Mouse (Mus musculus): ENCODE measurements around the gene Nbas. TPM values are rescaled to one million over a fixed set of nuclear protein-coding genes. Genes with fewer than 3 reads are reported as not detected.

Gene Nbas
- polyA plus RNA-seq, 1 experiment = 27.7 TPM

GRCm38 (mm10) chr12:13575158-13575557 is 306.2 kb downstream of the Nbas start:
- TF ChIP-seq CTCF (IDR thresholded peaks at IDR 0.05; ENCODE audit: borderline replicate concordance, insufficient read depth, low read length) (no peak), POLR2A (IDR thresholded peaks at IDR 0.05; ENCODE audit: low read depth, low read length) (no peak)
- Histone ChIP-seq H3K4me1 (ENCODE audit: control insufficient read depth, insufficient read depth, low read length) (peaks cover 8% of the 10 kb centered on the region; the same call in 1 of the 2 replicates), H3K4me3 (ENCODE audit: insufficient read depth, low read length) (no peak overlapping the region), H3K27ac (ENCODE audit: insufficient read depth, low read length) (no peak overlapping the region)

- TF ChIP-seq CTCF (IDR thresholded peaks at IDR 0.05; ENCODE audit: borderline replicate concordance, insufficient read depth, low read length) = no peak
- Histone ChIP-seq H3K4me3 (ENCODE audit: insufficient read depth, low read length) (no peak overlapping the region), H3K27ac (ENCODE audit: insufficient read depth, low read length) (peak overlapping the region; percentile 21; the same call in 1 of the 2 replicates), H3K4me1 (ENCODE audit: control insufficient read depth, insufficient read depth, low read length) (peaks cover 8% of the 10 kb centered on the region; the same call in 1 of the 2 replicates)
Observed at GRCm38 (mm10) chr12:13575605-13576600, 307.0 kb downstream of the Nbas start.

GRCm38 (mm10) chr12:13576761-13577160 is 307.8 kb downstream of the Nbas start:
- TF ChIP-seq CTCF (IDR thresholded peaks at IDR 0.05; ENCODE audit: borderline replicate concordance, insufficient read depth, low read length) (no peak), POLR2A (IDR thresholded peaks at IDR 0.05; ENCODE audit: low read depth, low read length) (no peak)
- H3K4me1 ChIP-seq (ENCODE audit: control insufficient read depth, insufficient read depth, low read length) = peaks cover 8% of the 10 kb centered on the region; the same call in 1 of the 2 replicates
- no peak overlapping the region for H3K4me3 ChIP-seq (ENCODE audit: insufficient read depth, low read length)
- H3K27ac ChIP-seq (ENCODE audit: insufficient read depth, low read length) = no peak overlapping the region

- peaks cover 1% of the 10 kb centered on the region; the same call in 1 of the 2 replicates for H3K4me1 ChIP-seq (ENCODE audit: control insufficient read depth, insufficient read depth, low read length)
- TF ChIP-seq CTCF (IDR thresholded peaks at IDR 0.05; ENCODE audit: borderline replicate concordance, insufficient read depth, low read length) = no peak
- no peak for TF ChIP-seq POLR2A (IDR thresholded peaks at IDR 0.05; ENCODE audit: low read depth, low read length)
Observed at GRCm38 (mm10) chr12:13580796-13581195, 311.9 kb downstream of the Nbas start.

DNA sequence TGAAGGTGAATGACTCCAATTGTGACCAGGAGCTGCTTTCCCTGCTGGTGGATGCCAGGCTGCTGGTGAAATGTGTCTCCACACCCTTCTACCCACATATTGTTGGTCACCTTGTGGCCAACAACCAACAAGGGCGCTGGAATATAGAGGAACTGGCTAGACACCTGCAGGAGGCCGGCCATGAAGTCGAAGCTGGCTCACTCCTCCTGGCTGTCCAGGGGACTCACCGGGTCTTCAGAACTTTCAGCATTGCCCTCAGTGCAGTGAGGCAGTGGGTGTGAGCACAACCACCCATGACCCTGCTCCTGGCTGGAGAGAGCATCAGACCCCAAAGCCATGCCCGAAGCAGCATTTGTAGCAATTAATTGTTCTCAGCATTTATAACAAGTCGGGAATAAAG is 314.5 kb downstream of the Nbas start:
- no peak for TF ChIP-seq CTCF (IDR thresholded peaks at IDR 0.05; ENCODE audit: borderline replicate concordance, insufficient read depth, low read length)
- no peak for TF ChIP-seq POLR2A (IDR thresholded peaks at IDR 0.05; ENCODE audit: low read depth, low read length)
- Histone ChIP-seq H3K4me1 (ENCODE audit: control insufficient read depth, insufficient read depth, low read length) (no peaks in the 10 kb centered on the region), H3K4me3 (ENCODE audit: insufficient read depth, low read length) (no peak overlapping the region), H3K27ac (ENCODE audit: insufficient read depth, low read length) (no peak overlapping the region)

More at GRCm38 (mm10) chr12:13580796-13581195, 311.9 kb downstream of the Nbas start:
- Histone ChIP-seq H3K4me3 (ENCODE audit: insufficient read depth, low read length) (no peak overlapping the region), H3K27ac (ENCODE audit: insufficient read depth, low read length) (no peak overlapping the region)

DNA sequence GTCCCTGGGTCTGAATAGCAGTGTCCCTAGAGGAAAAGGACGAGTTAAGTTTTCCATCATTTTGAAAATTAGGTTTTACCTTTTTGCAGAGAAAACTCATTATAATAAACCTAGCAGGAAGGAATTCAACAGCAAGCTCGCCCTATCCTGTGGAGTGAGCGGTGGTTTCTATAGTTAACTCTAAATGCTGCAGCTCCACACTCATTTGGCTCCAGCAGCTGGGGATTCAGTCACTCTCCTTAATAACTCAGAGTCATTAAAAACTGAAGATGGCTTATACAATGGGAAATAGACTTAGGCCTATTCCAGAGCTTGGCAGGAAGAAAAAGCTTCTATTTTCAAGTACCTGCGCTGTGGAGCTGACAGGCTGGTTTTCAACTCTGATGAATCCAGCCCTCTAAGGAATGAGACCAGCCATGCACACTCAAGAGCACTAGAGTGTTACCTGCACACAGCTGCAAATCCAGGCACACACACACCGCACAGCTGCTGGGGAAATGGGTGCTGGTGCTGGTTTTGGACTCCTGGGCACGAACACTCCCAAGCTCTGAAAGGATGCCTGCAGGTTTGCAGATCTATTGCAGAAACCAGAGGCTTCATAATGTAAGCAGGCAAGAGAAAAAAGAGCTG is 316.7 kb downstream of the Nbas start:
- H3K4me3 ChIP-seq (ENCODE audit: insufficient read depth, low read length) = no peak overlapping the region
- TF ChIP-seq CTCF (IDR thresholded peaks at IDR 0.05; ENCODE audit: borderline replicate concordance, insufficient read depth, low read length) = no peak
- no peak for TF ChIP-seq POLR2A (IDR thresholded peaks at IDR 0.05; ENCODE audit: low read depth, low read length)
- H3K27ac ChIP-seq (ENCODE audit: insufficient read depth, low read length) = no peak overlapping the region
- H3K4me1 ChIP-seq (ENCODE audit: control insufficient read depth, insufficient read depth, low read length) = no peaks in the 10 kb centered on the region

DNA sequence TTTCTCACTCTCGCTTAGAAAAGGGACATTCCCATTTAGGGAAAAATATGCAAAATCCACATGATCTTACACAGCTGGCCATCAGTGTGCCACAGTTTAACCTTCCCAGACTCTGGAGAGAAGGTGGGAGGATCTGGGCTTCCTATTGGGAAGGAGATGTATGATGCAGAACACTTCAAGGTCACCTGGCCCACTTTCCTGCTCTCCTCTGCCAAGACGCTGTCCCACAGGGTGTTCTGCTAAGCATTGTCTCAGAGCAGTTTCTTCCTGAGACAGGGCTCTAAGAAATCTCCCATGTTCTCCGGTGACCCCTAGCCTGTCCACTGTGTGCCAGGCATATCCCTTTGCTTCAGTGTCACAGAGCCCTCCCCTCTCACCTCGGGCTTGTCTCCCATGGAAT is 318.7 kb downstream of the Nbas start:
- H3K4me3 ChIP-seq (ENCODE audit: insufficient read depth, low read length) = no peak overlapping the region

DNA sequence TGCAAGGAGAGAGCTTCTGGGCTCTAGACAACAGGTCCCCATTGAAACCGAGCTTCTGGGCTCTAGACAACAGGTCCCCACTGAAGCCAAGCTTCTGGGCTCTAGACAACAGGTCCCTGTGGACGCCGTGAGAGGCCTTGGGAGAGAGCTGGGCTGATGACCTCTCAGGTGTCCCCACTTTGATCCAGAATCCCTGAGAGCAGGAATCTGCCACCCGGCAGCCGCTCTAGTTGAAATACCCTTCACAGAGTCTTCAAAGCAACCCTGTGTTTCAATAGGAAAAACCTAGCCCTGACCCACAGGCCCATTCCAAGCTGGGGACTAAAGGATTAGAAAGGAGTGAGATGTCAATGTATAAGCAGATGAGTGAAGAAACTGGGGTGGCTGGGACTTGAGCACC is 320.1 kb downstream of the Nbas start:
- Histone ChIP-seq H3K4me1 (ENCODE audit: control insufficient read depth, insufficient read depth, low read length) (no peaks in the 10 kb centered on the region), H3K27ac (ENCODE audit: insufficient read depth, low read length) (no peak overlapping the region), H3K4me3 (ENCODE audit: insufficient read depth, low read length) (no peak overlapping the region)
- TF ChIP-seq CTCF (IDR thresholded peaks at IDR 0.05; ENCODE audit: borderline replicate concordance, insufficient read depth, low read length) = no peak
- TF ChIP-seq POLR2A (IDR thresholded peaks at IDR 0.05; ENCODE audit: low read depth, low read length) = no peak

More for the DNA sequence above, 318.7 kb downstream of the Nbas start:
- TF ChIP-seq POLR2A (IDR thresholded peaks at IDR 0.05; ENCODE audit: low read depth, low read length) = no peak
- no peak for TF ChIP-seq CTCF (IDR thresholded peaks at IDR 0.05; ENCODE audit: borderline replicate concordance, insufficient read depth, low read length)
- no peaks in the 10 kb centered on the region for H3K4me1 ChIP-seq (ENCODE audit: control insufficient read depth, insufficient read depth, low read length)
- H3K27ac ChIP-seq (ENCODE audit: insufficient read depth, low read length) = no peak overlapping the region

DNA sequence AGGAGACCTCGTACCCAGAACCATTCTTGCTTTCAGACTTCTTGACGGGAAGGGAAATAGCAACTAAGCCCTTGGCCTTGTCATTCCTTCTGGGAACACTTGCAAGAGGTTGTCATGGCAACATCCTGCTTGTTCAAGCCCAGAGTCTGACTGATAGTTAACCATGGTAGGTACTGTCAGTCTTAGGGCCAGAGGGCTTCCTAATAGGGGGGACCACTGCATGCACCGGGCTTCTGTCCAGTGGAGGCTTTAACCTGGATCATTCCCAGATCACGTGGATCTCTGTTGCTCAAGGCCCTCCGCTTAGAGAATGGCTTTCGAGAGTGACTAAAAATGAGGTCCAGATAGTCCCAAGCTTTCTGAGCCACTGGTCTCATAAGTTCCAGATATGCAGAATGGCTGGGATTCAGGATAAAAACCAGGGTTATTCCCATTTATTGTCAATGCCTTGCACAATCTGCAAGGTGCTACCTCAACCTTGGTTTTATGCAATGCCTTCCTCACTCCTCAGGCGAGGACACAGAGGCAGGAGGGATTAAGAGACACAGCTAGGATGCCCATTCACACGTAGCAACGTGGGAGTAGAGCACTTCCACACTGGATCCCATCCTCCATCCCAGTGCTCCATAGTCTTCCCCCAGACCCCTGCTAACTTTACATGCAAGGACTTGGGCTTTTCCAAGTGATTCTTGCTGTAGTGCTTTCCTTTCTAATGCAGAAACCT is 326.0 kb downstream of the Nbas start:
- TF ChIP-seq CTCF (IDR thresholded peaks at IDR 0.05; ENCODE audit: borderline replicate concordance, insufficient read depth, low read length) (no peak), POLR2A (IDR thresholded peaks at IDR 0.05; ENCODE audit: low read depth, low read length) (no peak)
- H3K4me3 ChIP-seq (ENCODE audit: insufficient read depth, low read length) = no peak overlapping the region
- H3K27ac ChIP-seq (ENCODE audit: insufficient read depth, low read length) = no peak overlapping the region
- H3K4me1 ChIP-seq (ENCODE audit: control insufficient read depth, insufficient read depth, low read length) = no peaks in the 10 kb centered on the region
